Mouse (Mus musculus): ENCODE results near the gene Myo16.

- TF ChIP-seq CTCF (IDR thresholded peaks at IDR 0.05; ENCODE audit: low read depth) (no peak), EP300 (IDR thresholded peaks at IDR 0.05; ENCODE audit: low read depth) (no peak)
Measured at GRCm38 (mm10) chr8:10489738-10490419, 336.2 kb downstream of the Myo16 start.
